Mouse (Mus musculus): ENCODE data around the gene Hip1r.
A peak's percentile ranks its signal among the peaks of the same experiment; 100 is the strongest.

- no peak for TF ChIP-seq CTCF (IDR thresholded peaks at IDR 0.05; ENCODE audit: low read depth, low read length)
- peak; percentile 92 for TF ChIP-seq POLR2A (IDR thresholded peaks at IDR 0.05; ENCODE audit: extremely low read depth, insufficient read depth, low read length)
Measured at GRCm38 (mm10) chr5:123930508-123930989, 42.9 kb upstream of the Hip1r start, which contains the start of gene Ccdc62.

All from liver, adult 2 months (tissue).